Mouse (Mus musculus): ENCODE data around the gene Lim2. TPM values are rescaled to one million over a fixed set of nuclear protein-coding genes. Genes with fewer than 3 reads are reported as not detected.

Lim2 gene
- polyA plus RNA-seq, 1 experiment from 2014 or later = 1.2 TPM

- no peaks in the 10 kb centered on the region for H3K9me3 ChIP-seq
- no peak overlapping the region for H3K27ac ChIP-seq
- H3K36me3 ChIP-seq = no peaks in the 10 kb centered on the region
- no peaks in the 10 kb centered on the region for H3K27me3 ChIP-seq (replicated peaks)
- H3K9ac ChIP-seq = no peak overlapping the region
- no peak overlapping the region for H3K4me2 ChIP-seq (replicated peaks)
- H3K4me1 ChIP-seq (replicated peaks) = no peaks in the 10 kb centered on the region
- 40% methylated on average over 4 of the region's 4 CpGs for WGBS
- ATAC-seq = peak; percentile 75
- no peak overlapping the region for H3K4me3 ChIP-seq (replicated peaks)
Observed at GRCm38 (mm10) chr7:43429500-43429899, 2.0 kb downstream of the Lim2 start.

- Histone ChIP-seq H3K4me2 (replicated peaks) (no peak overlapping the region), H3K36me3 (no peaks in the 10 kb centered on the region), H3K9ac (no peak overlapping the region), H3K27ac (no peak overlapping the region), H3K4me1 (replicated peaks) (no peaks in the 10 kb centered on the region), H3K4me3 (replicated peaks) (no peak overlapping the region), H3K27me3 (replicated peaks) (no peaks in the 10 kb centered on the region), H3K9me3 (no peaks in the 10 kb centered on the region)
- ATAC-seq = no peak
- WGBS = 76% methylated on average over 4 of the region's 4 CpGs
Observed at GRCm38 (mm10) chr7:43432891-43433290, 5.4 kb downstream of the Lim2 start.

- WGBS = 86% methylated on average over 5 of the region's 5 CpGs
Observed at GRCm38 (mm10) chr7:43434676-43435075, 7.2 kb downstream of the Lim2 start.

DNA sequence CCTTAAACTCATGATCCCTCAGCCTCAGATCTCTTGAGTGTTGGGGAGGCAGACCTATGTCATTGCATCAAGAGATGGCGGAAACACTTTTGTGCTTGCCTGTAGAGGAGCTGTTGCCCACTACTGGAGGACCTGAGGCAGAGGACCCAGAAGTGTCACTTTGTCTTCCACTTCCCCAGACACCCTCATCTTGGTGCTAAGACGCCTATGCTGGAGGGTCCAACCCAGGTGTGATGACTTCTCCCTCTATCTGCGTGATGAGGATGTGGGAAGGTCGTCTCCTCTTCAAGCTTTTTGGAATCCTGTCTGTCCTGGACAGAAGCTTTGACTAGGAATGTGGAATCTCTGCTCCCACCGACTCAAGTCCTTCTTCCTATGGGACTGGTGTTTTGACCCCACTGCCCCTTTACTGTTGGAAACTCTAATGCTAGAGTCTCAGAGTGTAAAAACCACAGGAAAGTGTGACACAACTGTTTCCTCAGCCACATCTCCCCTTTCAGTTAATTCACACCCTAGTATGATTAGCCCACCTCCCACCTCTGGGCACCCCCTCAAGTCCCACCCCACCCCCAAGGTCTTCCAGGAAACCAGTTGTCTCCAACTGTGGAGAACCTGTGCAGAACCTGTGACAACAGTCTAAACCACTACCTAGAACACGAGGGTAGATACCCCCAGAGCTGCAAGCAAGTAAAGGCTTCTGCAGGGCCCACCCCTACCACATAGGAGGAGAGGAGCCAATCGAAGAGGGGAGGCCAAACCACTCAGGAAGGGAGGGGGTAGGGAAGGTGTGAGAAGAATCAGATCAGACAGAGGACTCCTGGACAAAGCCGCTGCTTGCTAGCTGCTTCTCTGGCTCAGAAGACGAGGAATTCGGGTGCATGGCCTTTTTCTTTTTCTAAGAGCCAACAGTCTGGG, 9.1 kb downstream of the Lim2 start, which contains the start of gene Nkg7:
Gene Nkg7 (plus strand): TSS at position 733 of the 915 bp plus-strand sequence.
- H3K36me3 ChIP-seq = no peaks in the 10 kb centered on the region
- H3K9me3 ChIP-seq = no peaks in the 10 kb centered on the region
- H3K9ac ChIP-seq = no peak within 1 kb of the TSS
- no peaks in the 10 kb centered on the region for H3K27me3 ChIP-seq (replicated peaks)
- no peak for ATAC-seq
- no peak within 1 kb of the TSS for H3K4me3 ChIP-seq (replicated peaks)
- no peaks in the 10 kb centered on the region for H3K4me1 ChIP-seq (replicated peaks)
- no peak within 1 kb of the TSS for H3K4me2 ChIP-seq (replicated peaks)
- 70% methylated on average over 10 of the region's 10 CpGs for WGBS
- H3K27ac ChIP-seq = no peak within 1 kb of the TSS

More at GRCm38 (mm10) chr7:43434676-43435075, 7.2 kb downstream of the Lim2 start:
- no peak for ATAC-seq
- H3K9ac ChIP-seq = no peak overlapping the region
- H3K4me1 ChIP-seq (replicated peaks) = no peaks in the 10 kb centered on the region
- H3K4me2 ChIP-seq (replicated peaks) = no peak overlapping the region
- H3K36me3 ChIP-seq = no peaks in the 10 kb centered on the region
- no peak overlapping the region for H3K4me3 ChIP-seq (replicated peaks)
- H3K9me3 ChIP-seq = no peaks in the 10 kb centered on the region
- H3K27me3 ChIP-seq (replicated peaks) = no peaks in the 10 kb centered on the region
- H3K27ac ChIP-seq = no peak overlapping the region

DNA sequence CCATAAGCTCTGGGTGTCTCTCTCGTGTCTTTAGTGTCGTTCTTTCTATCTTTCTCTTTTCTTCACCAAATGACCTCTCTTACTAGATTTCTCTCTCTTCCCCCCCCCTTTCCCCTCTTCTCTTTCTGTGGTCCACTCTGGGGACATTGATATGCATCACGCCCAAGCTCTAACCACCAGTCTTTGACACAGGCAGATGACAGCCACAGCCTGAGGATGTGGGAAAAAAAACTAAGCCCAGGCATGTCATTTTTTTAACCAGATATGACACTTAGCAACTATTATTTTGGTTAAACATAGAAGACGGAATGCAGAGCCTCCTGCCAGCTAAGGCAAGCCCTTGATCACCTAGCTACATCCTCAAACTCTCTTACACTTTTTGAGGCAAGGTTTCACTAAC, 11.1 kb downstream of the Lim2 start:
- H3K4me1 ChIP-seq (replicated peaks) = peaks cover 4% of the 10 kb centered on the region; the same call in 1 of the 2 replicates
- no peak for ATAC-seq
- no peaks in the 10 kb centered on the region for H3K36me3 ChIP-seq
- WGBS = 81% methylated on average over 4 of the region's 4 CpGs
- no peak overlapping the region for H3K9ac ChIP-seq
- H3K27me3 ChIP-seq (replicated peaks) = no peaks in the 10 kb centered on the region
- H3K27ac ChIP-seq = no peak overlapping the region
- H3K9me3 ChIP-seq = no peaks in the 10 kb centered on the region
- H3K4me2 ChIP-seq (replicated peaks) = no peak overlapping the region
- H3K4me3 ChIP-seq (replicated peaks) = no peak overlapping the region

GRCm38 (mm10) chr7:43440482-43440881, 13.0 kb downstream of the Lim2 start, which contains the start of gene Cldnd2:
Gene Cldnd2 (plus strand): TSS chr7:43440782.
- Histone ChIP-seq H3K36me3 (no peaks in the 10 kb centered on the region), H3K27me3 (replicated peaks) (no peaks in the 10 kb centered on the region), H3K9ac (no peak within 1 kb of the TSS), H3K27ac (no peak within 1 kb of the TSS), H3K4me2 (replicated peaks) (no peak within 1 kb of the TSS), H3K4me3 (replicated peaks) (no peak within 1 kb of the TSS), H3K4me1 (replicated peaks) (peaks cover 10% of the 10 kb centered on the region), H3K9me3 (no peaks in the 10 kb centered on the region)
- 80% methylated on average over 6 of the region's 6 CpGs for WGBS
- no peak for ATAC-seq

DNA sequence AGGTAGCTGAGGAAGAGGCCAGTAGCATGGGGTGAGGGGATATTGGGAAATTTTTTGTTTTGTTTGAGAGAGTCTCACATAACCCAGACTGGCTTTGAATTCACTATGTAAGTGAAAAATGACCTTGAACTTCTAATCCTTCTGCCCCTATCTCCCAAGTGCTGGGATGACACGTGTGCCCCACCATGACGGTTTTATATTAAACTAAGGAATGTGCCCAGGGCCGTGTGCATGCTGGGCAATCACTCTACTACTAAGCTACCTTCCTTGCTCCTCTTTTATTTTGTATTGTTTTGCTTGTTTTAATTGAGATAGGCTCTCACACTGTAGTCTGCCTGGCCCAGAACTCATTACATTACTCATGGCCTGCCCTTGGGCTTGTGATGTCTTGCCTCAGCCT, 13.6 kb downstream of the Lim2 start:
- 70% methylated on average over 3 of the region's 3 CpGs for WGBS
- Histone ChIP-seq H3K36me3 (no peaks in the 10 kb centered on the region), H3K9ac (no peak overlapping the region), H3K4me2 (replicated peaks) (no peak overlapping the region), H3K4me1 (replicated peaks) (peaks cover 10% of the 10 kb centered on the region), H3K4me3 (replicated peaks) (no peak overlapping the region), H3K9me3 (no peaks in the 10 kb centered on the region), H3K27ac (no peak overlapping the region), H3K27me3 (replicated peaks) (no peaks in the 10 kb centered on the region)
- ATAC-seq = no peak

DNA sequence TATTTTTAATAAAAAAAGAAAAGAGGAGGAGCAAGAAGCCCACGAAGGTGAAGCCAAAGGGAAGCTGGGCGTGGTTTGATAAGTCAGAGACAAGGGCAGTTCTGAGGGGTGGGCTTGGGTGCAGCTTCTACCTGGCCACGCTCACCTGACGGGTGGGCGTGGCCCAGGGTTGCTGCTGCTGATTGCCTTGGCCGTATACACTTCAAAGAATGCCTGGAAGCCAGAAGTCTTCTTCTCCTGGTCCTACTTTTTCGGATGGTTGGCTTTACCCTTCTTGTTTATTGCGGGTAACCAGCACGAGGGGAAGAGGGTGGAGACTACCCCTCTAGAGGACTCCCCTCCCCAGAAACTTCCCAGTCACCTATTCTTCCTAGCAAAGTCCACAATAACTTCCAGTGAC, 15.2 kb downstream of the Lim2 start:
- peak; percentile 9; the same call in 1 of the 2 replicates for ATAC-seq
- no peaks in the 10 kb centered on the region for H3K9me3 ChIP-seq
- no peaks in the 10 kb centered on the region for H3K36me3 ChIP-seq
- H3K4me2 ChIP-seq (replicated peaks) = peak overlapping the region; percentile 89
- H3K4me1 ChIP-seq (replicated peaks) = peaks cover 10% of the 10 kb centered on the region
- H3K27ac ChIP-seq = peak overlapping the region; percentile 98
- H3K9ac ChIP-seq = peak overlapping the region; percentile 66
- no peaks in the 10 kb centered on the region for H3K27me3 ChIP-seq (replicated peaks)
- 11% methylated on average over 9 of the region's 9 CpGs for WGBS
- H3K4me3 ChIP-seq (replicated peaks) = peak overlapping the region; percentile 51

GRCm38 (mm10) chr7:43443126-43443916, 15.9 kb downstream of the Lim2 start:
- WGBS = under 1% methylated on average over 36 of the region's 36 CpGs
- peak; percentile 94 for ATAC-seq
- Histone ChIP-seq H3K27ac (peak overlapping the region; percentile 98), H3K36me3 (no peaks in the 10 kb centered on the region), H3K4me2 (replicated peaks) (peak overlapping the region; percentile 89), H3K27me3 (replicated peaks) (no peaks in the 10 kb centered on the region), H3K4me1 (replicated peaks) (peaks cover 10% of the 10 kb centered on the region), H3K4me3 (replicated peaks) (peak overlapping the region; percentile 51), H3K9ac (peak overlapping the region; percentile 66), H3K9me3 (no peaks in the 10 kb centered on the region)

GRCm38 (mm10) chr7:43443917-43444293, 16.4 kb downstream of the Lim2 start, which contains the start of the genes Etfb and Gm45233:
Gene Etfb (plus strand): TSS chr7:43444083.
Gene Gm45233 (plus strand): TSS chr7:43444128.
- Histone ChIP-seq H3K9ac (peak within 1 kb of the TSS; percentile 66), H3K4me2 (replicated peaks) (peak within 1 kb of the TSS; percentile 89), H3K4me1 (replicated peaks) (peaks cover 10% of the 10 kb centered on the region), H3K27me3 (replicated peaks) (no peaks in the 10 kb centered on the region), H3K4me3 (replicated peaks) (peak within 1 kb of the TSS; percentile 51), H3K9me3 (no peaks in the 10 kb centered on the region), H3K27ac (peak within 1 kb of the TSS; percentile 98), H3K36me3 (no peaks in the 10 kb centered on the region; the same call in 1 of the 2 replicates)
- ATAC-seq = peak; percentile 97
- 0% methylated on average over 27 of the region's 27 CpGs for WGBS

DNA sequence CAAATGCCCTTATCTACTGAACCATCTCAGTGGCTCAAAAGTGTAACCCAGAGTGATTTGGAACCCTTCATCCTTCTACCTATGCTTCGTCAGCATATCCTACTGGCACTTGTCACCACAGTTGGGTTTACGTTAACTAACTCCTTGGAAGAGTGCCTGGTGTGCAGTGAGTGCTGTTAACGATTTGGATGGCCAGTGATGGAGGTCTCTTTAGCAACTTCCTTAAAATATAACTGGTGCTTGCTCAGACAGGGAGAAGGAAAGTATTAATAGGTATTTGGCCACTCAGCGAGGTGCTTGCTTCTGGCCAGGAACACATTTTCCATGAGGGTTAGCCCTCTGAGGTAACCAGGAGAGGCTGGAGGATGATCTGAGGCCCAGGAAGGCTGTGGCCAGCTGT, 20.3 kb downstream of the Lim2 start:
- Histone ChIP-seq H3K27ac (no peak overlapping the region), H3K9ac (no peak overlapping the region), H3K27me3 (replicated peaks) (no peaks in the 10 kb centered on the region), H3K4me2 (replicated peaks) (no peak overlapping the region), H3K9me3 (no peaks in the 10 kb centered on the region), H3K4me1 (replicated peaks) (peaks cover 7% of the 10 kb centered on the region), H3K4me3 (replicated peaks) (no peak overlapping the region), H3K36me3 (peaks cover 2% of the 10 kb centered on the region; the same call in 1 of the 2 replicates)
- no peak for ATAC-seq
- 79% methylated on average over 4 of the region's 4 CpGs for WGBS

DNA sequence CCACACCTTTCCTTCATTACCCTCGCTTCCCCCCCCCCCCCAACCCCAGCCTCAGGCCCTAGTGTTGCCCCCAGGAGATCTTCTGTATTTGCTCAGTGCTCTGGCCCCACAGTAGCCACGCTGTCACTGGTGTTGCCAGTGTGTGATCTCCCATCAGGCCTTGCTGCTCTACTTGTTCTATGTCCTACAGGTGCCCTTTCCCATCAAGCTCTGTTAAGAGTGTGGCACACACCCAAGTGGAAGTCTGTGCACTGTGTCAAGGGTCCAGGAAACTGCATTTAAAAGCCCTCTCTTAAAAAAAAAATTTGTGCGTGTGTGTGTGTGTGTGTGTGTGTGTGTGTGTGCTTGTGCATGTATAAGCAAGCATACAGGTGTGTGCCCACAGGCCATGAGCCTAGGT, 20.8 kb downstream of the Lim2 start:
- H3K4me3 ChIP-seq (replicated peaks) = no peak overlapping the region
- 82% methylated on average over 3 of the region's 3 CpGs for WGBS
- no peak for ATAC-seq

More for the DNA sequence above, 20.8 kb downstream of the Lim2 start:
- no peaks in the 10 kb centered on the region for H3K27me3 ChIP-seq (replicated peaks)
- no peak overlapping the region for H3K9ac ChIP-seq
- H3K4me2 ChIP-seq (replicated peaks) = no peak overlapping the region
- peaks cover 5% of the 10 kb centered on the region for H3K36me3 ChIP-seq
- H3K27ac ChIP-seq = no peak overlapping the region
- peaks cover 5% of the 10 kb centered on the region for H3K4me1 ChIP-seq (replicated peaks)
- H3K9me3 ChIP-seq = no peaks in the 10 kb centered on the region
